Mouse (Mus musculus) layer of hippocampus, adult 8-10 months (tissue): Measurements from ENCODE around the gene Tph1. TPM values are rescaled to one million over a fixed set of nuclear protein-coding genes. Genes with fewer than 3 reads are reported as not detected.

ENCODE experiments used
- DNase-seq, 2 experiments: peaks; one replicate each; pipeline ENCODE4 v3.0.0; 2022; ENCODE audit warnings: low spot score in 2 of 2
- total RNA-seq, 4 experiments: library from RNA; stranded (reverse); gene quantifications; 2 replicates each; pipeline ENCODE4 v1.2.4; 2022

Tph1 gene
- total RNA-seq, 4 experiments from 2014 or later = 0.25 to 2.3 TPM; not detected in 2

DNA sequence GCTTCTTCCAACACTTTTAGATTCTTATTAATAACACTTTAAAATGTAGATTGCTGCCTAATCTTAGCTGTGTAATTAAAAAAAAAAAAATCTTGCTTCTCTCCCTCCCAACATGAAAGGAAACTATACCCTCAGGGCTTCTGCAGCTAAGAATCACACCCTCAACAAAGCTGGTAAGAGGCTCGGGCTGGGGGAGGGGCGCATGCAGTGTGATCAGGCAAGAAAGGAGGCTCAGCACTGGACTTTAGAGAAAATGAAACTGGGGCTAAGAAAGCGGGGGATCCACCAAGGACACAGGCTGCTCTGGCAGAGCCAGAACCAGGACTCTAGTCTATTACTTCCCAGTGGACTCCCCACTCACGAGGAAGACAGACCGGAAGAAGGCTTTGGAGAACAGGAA is 71.2 kb downstream of the Tph1 start:
- no peak for DNase-seq

DNA sequence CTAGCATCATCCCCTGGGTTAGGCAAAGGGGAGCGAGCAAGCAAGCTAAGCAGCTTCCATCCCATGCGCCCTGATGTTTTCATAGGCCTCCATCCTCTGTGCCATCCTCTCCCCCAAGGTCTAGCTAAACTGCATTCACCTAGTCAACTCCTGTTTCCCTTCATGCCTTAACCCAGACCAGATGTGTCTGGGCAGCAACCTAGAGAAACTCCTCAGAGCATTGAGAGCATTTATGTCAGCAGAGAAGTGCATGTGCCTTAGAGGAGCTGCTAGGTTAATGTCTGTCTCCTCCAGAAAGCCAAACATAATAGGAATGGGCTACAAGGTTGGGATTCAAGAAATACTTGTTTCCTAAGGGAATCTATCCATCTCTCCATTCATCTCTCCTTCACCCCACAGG is 75.3 kb downstream of the Tph1 start:
- no peak for DNase-seq

Other genes with a start within 250 kb of the Tph1 start
- 10 to 100 TPM; 47.2 to 59.9 (median 51.2) TPM for gene Sergef, start 32.7 kb downstream of the Tph1 start, total RNA-seq
- gene Saal1, start 38.1 kb upstream of the Tph1 start, total RNA-seq = 10 to 100 TPM; 10.8 to 12.7 (median 11.2) TPM
- not detected for gene Saa3, start 43.2 kb upstream of the Tph1 start, total RNA-seq
- not detected for gene Saa4, start 60.1 kb upstream of the Tph1 start, total RNA-seq
- not detected for gene Saa1, start 70.4 kb upstream of the Tph1 start, total RNA-seq
- not detected for gene Saa2, start 79.3 kb upstream of the Tph1 start, total RNA-seq
- gene Hps5, start 123.5 kb upstream of the Tph1 start, total RNA-seq = 10 to 100 TPM; 15.9 to 22.1 (median 17.5) TPM
- gene Gtf2h1, start 123.6 kb upstream of the Tph1 start, total RNA-seq = 10 to 100 TPM; 34.4 to 40.6 (median 36.0) TPM
- 100 to 1,000 TPM; 286 to 315 (median 301) TPM for gene Ldha, start 168.9 kb upstream of the Tph1 start, total RNA-seq
- not detected for gene Ldhc, start 188.7 kb upstream of the Tph1 start, total RNA-seq
- gene Tsg101, start 247.4 kb upstream of the Tph1 start, total RNA-seq = 10 to 100 TPM; 60.2 to 74.6 (median 67.6) TPM